Mouse (Mus musculus) C2C12 (cell line): ENCODE data around the gene Mlst8. TPM values are rescaled to one million over a fixed set of nuclear protein-coding genes. Genes with fewer than 3 reads are reported as not detected.
A peak's percentile ranks its signal among the peaks of the same experiment; 100 is the strongest.

ENCODE experiments used
- H3K27me3 ChIP-seq: one replicate; pipeline ENCODE4 v1.6.1; 2011; ENCODE audit not compliant: control insufficient read depth, insufficient read depth, insufficient read length
- H3K36me3 ChIP-seq: one replicate; pipeline ENCODE4 v1.6.1; 2011; ENCODE audit not compliant: control insufficient read depth, insufficient read depth
- H3K4me3 ChIP-seq: one replicate; pipeline ENCODE4 v1.5.1; 2011; ENCODE audit warnings: mild to moderate bottlenecking, control low read depth; ENCODE audit not compliant: poor library complexity, insufficient read depth, severe bottlenecking
- H3K79me2 ChIP-seq: one replicate; pipeline ENCODE4 v1.6.1; 2011; ENCODE audit not compliant: control insufficient read depth, insufficient read depth
- H3K79me3 ChIP-seq: one replicate; pipeline ENCODE4 v1.6.1; 2011; ENCODE audit warnings: low read depth, control low read depth
- H3ac ChIP-seq: one replicate; pipeline ENCODE3; 2011; ENCODE audit warnings: low read depth; ENCODE audit not compliant: control insufficient read depth, insufficient read length
- CEBPB ChIP-seq: IDR thresholded peaks from one replicate; pipeline ENCODE4 v1.6.1; 2011; ENCODE audit warnings: low read depth, mild to moderate bottlenecking, control low read depth, moderate library complexity
- CTCF ChIP-seq: IDR thresholded peaks from one replicate; pipeline ENCODE4 v1.5.1; 2011; ENCODE audit not compliant: control insufficient read depth, insufficient read depth, insufficient read length
- FOSL1 ChIP-seq: IDR thresholded peaks from one replicate; pipeline ENCODE4 v1.8.0; 2011; ENCODE audit warnings: mild to moderate bottlenecking, low read length; ENCODE audit not compliant: poor library complexity, insufficient read depth, severe bottlenecking
- MAX ChIP-seq: IDR thresholded peaks from one replicate; pipeline ENCODE4 v1.6.1; 2011; ENCODE audit warnings: mild to moderate bottlenecking, control low read depth
- MYOD1 ChIP-seq: IDR thresholded peaks from one replicate; pipeline ENCODE4 v1.6.1; 2011; ENCODE audit warnings: low read depth; ENCODE audit not compliant: control insufficient read depth, insufficient read length
- MYOG ChIP-seq: IDR thresholded peaks from one replicate; pipeline ENCODE4 v1.6.1; 2011; ENCODE audit not compliant: control insufficient read depth, insufficient read length; ENCODE audit errors: extremely low read depth
- USF1 ChIP-seq: IDR thresholded peaks from one replicate; pipeline ENCODE4 v1.6.1; 2011; ENCODE audit warnings: low read depth, mild to moderate bottlenecking, control low read depth, moderate library complexity
- polyA plus RNA-seq: library from polyadenylated mRNA; unstranded; fragments of >200 nt; fragmentation: generic; extraction: Trizol; gene quantifications from one replicate; pipeline ENCODE4 v1.2.1, GENCODE M21; 2012; ENCODE audit warnings: missing spikeins

Mlst8 gene
- polyA plus RNA-seq, 1 experiment: 23.1 TPM

DNA sequence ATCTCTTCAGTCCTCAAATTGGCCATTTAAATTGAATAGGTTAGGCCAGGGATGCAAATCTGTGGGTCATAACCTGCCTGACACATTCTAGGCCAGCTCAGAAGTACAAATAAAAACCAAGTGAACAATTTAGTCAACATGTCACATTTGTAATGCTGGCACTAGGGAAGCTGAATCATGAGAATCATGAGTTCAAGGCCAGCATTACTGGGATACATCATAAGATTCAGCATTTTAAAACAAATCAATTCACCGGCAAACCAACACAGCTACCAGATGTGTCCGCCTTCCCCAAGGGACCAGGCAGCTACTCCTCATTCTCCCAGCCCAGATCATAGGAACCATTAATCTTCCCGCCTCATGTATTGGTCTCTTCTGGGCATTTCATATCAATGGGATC is 4.6 kb upstream of the Mlst8 start:
- Histone ChIP-seq H3K79me2 (no peaks in the 10 kb centered on the region), H3K36me3 (no peaks in the 10 kb centered on the region), H3K4me3 (no peak overlapping the region), H3ac (no peak overlapping the region), H3K79me3 (no peaks in the 10 kb centered on the region), H3K27me3 (peaks cover 22% of the 10 kb centered on the region)
- TF ChIP-seq CEBPB (no peak), MYOD1 (no peak), CTCF (no peak), MAX (no peak)

DNA sequence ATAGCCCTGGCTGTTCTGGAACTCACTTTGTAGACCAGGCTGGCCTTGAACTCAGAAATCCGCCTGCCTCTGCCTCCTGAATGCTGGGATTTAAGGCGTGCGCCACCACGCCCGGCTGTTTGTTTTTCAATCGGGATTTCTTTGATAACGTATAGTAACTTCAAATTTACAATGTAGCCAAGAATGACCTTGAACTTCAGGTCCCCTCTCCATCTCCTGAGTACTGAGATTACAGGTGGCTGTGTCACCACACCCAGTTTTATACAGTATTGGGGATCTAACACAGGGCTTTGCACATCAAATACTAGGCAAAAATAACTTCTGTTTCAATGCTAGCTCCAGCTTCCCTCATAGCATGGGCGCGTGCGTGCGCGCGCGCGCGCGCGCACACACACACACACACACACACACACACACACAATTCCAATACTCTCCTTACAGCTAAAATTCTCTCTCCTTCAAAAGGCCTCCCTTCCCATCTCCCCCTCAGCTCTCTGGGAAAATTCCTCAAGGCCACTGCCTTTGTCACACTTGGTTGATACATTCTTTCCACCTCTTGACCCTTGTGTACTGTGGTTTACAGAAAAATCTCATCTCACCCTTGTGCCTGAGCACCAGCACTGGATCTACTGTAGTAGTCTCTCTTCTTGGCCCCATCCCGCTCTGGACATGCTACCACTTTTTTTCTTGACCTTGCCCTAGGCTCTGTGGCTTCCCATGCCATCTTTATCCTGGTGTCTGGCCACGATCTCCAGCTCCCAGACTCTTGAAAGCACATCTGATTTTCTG is 2.3 kb upstream of the Mlst8 start:
- TF ChIP-seq CEBPB (no peak), MAX (no peak), MYOD1 (no peak), FOSL1 (no peak), CTCF (no peak), USF1 (no peak), MYOG (no peak)
- Histone ChIP-seq H3K4me3 (no peak overlapping the region), H3K27me3 (peaks cover 5% of the 10 kb centered on the region), H3K36me3 (peaks cover 8% of the 10 kb centered on the region), H3ac (no peak overlapping the region), H3K79me2 (peaks cover 13% of the 10 kb centered on the region), H3K79me3 (peaks cover 3% of the 10 kb centered on the region)

DNA sequence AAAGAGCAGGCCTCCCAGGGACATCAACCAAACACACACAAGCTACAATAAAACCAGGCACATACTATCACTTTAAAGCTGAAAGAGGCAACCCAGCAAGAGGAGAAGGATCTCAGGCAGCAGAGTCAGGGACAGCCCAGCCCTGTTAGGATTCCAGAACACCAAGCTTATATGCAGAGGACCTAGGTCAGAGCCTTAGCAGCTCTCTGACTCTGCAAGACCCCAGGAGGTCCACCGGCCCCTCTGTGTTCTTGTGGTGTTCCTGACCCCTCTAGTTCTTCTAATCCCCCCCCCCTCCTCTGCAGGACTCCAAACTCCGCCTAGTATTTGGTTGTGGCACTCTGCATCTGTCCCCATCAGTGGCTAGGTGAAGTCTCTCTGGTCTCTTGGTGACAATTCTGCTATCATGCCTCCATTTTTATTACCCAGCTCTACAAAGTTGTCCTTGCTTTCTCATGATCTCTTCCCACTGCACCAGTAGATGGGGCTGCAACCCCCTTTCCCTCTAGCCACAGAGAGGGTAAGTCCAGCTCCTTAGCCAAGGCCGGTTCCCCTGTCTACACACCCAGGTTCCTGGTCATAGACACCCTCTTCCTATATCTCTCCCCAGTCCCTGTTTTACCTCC is 1.4 kb upstream of the Mlst8 start:
- TF ChIP-seq MYOD1 (no peak), MYOG (no peak), MAX (no peak)
- no peak overlapping the region for H3K4me3 ChIP-seq
- H3K27me3 ChIP-seq: peaks cover 3% of the 10 kb centered on the region
- peaks cover 3% of the 10 kb centered on the region for H3K79me3 ChIP-seq
- H3K79me2 ChIP-seq: peaks cover 13% of the 10 kb centered on the region
- H3ac ChIP-seq: no peak overlapping the region
- H3K36me3 ChIP-seq: peaks cover 17% of the 10 kb centered on the region

DNA sequence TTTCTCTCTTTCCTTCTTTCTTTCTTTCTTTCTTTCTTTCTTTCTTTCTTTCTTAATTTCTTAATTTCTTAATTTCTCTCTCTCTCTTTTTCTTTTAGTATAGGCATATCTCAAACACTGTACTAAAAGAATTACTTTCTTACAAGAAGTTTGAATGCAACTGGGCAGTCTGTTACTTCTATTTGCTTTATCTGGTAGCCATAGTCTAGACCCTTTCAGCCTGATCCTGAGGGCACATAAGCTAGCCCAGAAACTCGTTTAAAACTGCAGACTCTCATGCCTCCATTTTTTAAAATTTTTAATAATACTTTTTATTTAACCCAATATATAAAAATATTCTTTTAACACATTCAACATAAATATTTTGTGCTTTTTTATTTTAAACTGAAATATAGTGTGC is 553 bp upstream of the Mlst8 start:
- Histone ChIP-seq H3K79me2 (peaks cover 13% of the 10 kb centered on the region), H3ac (no peak overlapping the region), H3K36me3 (peaks cover 26% of the 10 kb centered on the region), H3K79me3 (peaks cover 3% of the 10 kb centered on the region), H3K4me3 (peak overlapping the region; percentile 49), H3K27me3 (no peaks in the 10 kb centered on the region)
- TF ChIP-seq MYOG: no peak
- TF ChIP-seq CEBPB: no peak
- no peak for TF ChIP-seq MAX
- no peak for TF ChIP-seq CTCF

DNA sequence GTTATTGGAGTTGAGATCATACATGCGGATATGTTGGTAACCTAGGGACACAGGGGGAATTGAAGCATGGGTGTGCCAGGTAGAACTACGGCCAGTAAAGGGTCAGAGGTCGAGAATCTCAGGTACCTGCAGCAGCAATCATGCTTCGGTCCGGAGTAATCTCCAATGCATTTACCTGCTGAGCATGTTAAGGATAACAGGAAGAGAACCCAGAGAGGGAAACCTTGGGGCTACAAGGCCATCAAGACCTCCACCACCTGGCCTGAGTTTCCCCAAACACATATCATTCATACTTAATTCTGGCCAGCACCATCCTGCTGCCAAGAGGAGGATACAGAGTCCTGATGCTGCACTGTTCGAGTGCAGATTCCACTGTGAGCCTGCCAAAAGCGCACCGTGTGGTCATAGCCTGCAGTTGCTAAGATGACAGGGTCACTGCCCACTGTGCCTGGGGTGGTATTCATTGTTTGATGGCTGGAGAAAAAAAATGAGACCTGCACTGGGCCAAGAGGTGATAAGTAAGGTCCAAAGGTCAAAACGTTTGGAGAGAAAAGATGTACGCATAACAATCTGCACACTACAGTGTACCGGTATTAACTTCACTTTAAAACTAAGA is 785 bp downstream of the Mlst8 start:
- H3K36me3 ChIP-seq: peaks cover 38% of the 10 kb centered on the region
- H3K27me3 ChIP-seq: no peaks in the 10 kb centered on the region
- H3ac ChIP-seq: peak overlapping the region; percentile 43
- H3K79me3 ChIP-seq: peaks cover 3% of the 10 kb centered on the region
- TF ChIP-seq USF1: no peak
- no peak for TF ChIP-seq MAX
- TF ChIP-seq MYOD1: no peak
- H3K4me3 ChIP-seq: peak overlapping the region; percentile 49
- peaks cover 13% of the 10 kb centered on the region for H3K79me2 ChIP-seq

DNA sequence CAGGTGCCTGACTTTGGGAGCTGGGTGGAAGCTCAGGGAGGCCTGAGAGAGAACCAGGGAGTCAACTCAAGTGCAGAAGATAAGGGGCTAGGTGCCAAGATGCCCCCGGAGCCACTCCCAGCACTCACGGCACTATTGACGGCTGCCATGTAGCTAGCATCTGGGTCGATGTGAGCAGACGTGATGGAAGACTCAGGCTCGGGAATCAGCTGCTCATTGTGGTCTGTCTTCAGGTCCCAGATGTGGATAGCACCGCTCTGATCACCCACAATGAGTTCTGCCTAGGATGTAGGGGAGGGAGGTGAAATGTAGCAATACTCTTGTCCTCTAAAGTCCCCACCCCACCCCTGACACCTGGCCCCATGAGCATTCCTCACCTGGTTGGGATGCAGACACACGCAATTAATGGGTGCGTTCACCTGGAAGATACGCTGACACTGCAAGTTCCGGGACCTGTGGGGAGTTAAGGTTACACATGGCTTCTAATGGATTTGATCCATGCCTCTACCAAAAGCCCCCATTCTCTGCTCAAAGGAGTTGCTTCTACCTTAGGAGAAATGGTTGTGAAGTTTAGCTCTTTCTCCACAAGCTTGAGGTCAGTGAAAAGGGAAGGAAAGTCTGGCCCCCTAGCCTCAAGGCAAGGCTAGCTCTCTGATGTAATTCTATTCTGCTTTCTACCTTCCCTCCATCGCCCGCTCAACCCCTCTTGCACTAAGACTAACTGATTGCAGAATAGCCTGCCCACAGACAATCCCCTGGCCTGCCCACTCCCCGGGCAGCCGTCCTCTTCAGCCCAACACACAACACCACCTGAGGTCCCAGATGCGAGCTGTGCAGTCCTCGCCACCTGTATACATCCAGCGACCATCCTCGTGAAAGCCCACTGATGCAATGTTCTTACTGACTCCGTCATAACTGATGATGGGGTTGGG is 1.6 kb downstream of the Mlst8 start:
- Histone ChIP-seq H3K79me2 (peaks cover 19% of the 10 kb centered on the region), H3K4me3 (no peak overlapping the region), H3K27me3 (no peaks in the 10 kb centered on the region), H3ac (no peak overlapping the region), H3K36me3 (peaks cover 43% of the 10 kb centered on the region), H3K79me3 (peaks cover 7% of the 10 kb centered on the region)
- TF ChIP-seq CEBPB (no peak), USF1 (no peak), FOSL1 (no peak), CTCF (no peak), MYOD1 (no peak), MYOG (no peak), MAX (no peak)
